Mouse (Mus musculus): ENCODE measurements around the gene Cntrl.

The Cntrl gene

GRCm38 (mm10) chr2:35218736-35219135, 109.4 kb downstream of the Cntrl start:
- DNase-seq (ENCODE audit: low read depth, low spot score): no peak

- DNase-seq (ENCODE audit: low read depth, low spot score): no peak
Observed at GRCm38 (mm10) chr2:35222822-35223391, 113.6 kb downstream of the Cntrl start.

GRCm38 (mm10) chr2:35224285-35224684, 115.0 kb downstream of the Cntrl start:
- no peak for DNase-seq (ENCODE audit: low read depth, low spot score)

- DNase-seq (ENCODE audit: low read depth, low spot score): no peak
Observed at GRCm38 (mm10) chr2:35228145-35228544, 118.9 kb downstream of the Cntrl start.
